Mouse (Mus musculus) CD4-positive helper T cell, adult 2 months (primary cell): ENCODE data around the gene Negr1.

ENCODE experiments used
- DNase-seq: peaks from one replicate; pipeline ENCODE4 v3.0.0-alpha.2; 2012; ENCODE audit warnings: low read depth, missing footprints, low spot score

The Negr1 gene

GRCm38 (mm10) chr3:156796061-156796691 is 234.6 kb downstream of the Negr1 start:
- DNase-seq, result no peak

GRCm38 (mm10) chr3:156799228-156799627 is 237.6 kb downstream of the Negr1 start:
- DNase-seq, result no peak

DNA sequence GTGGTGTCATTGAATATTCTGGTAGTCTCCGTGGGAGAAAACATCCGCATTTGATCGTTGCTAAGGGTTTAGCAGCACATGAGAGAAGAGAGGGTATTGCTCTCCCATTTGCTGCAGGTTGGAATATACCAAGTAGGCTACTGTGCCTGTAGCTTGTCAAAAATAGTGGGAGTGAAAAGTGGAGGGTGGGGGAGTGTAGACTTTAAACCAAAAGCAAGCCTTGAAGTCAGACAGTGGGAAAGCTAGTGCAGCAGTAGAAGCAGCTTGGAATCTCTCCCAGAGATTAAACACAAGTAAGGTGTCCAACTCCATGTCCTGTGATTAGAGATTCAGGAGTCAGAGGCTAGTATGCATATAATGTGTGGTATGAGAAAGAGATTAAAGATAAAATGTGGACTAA is 248.2 kb downstream of the Negr1 start:
- no peak for DNase-seq

- no peak for DNase-seq
Measured at GRCm38 (mm10) chr3:156816938-156817337, 255.3 kb downstream of the Negr1 start.

- no peak for DNase-seq
Measured at GRCm38 (mm10) chr3:156817452-156817851, 255.9 kb downstream of the Negr1 start.

DNA sequence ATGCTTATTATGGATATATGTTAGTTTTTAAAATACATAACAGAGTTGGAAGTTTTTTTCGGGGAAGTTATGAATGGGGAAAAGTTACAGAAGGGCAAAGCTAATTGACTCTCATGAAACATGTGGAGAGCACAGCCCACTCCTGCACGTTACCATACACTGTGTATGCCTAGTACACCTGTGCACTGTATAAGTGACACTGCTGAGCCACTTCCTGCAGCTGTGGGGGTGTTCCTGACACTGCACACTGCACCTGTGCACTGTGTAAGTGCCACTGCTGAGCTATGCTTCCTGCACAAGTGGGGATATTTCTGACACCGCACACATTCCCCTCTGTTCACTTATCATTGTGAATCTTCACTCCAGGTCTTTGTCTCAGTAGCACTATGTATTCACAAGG is 261.4 kb downstream of the Negr1 start:
- no peak for DNase-seq

DNA sequence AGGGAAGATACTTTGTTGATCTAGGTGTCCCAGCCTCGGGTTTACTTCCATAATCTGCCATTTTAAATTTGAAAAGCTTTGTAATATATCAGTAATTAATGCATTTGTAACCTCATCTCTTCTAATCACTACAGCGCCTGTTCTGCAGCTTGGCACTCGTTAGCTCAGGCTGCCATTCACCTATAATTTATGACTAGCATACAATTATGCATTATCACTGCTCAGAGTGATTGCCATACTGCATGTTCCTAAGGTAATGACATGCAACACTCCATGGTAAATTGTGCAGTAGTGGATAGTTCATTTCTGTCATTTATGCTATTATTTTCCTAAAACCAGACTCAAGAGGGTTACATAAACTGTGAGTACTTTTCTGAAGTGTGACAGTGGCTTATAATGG is 272.3 kb downstream of the Negr1 start:
- DNase-seq, result no peak

GRCm38 (mm10) chr3:156838550-156838949 is 277.0 kb downstream of the Negr1 start:
- no peak for DNase-seq

GRCm38 (mm10) chr3:156848385-156848784 is 286.8 kb downstream of the Negr1 start:
- DNase-seq, result no peak

- DNase-seq, result no peak
Measured at GRCm38 (mm10) chr3:156851921-156852320, 290.3 kb downstream of the Negr1 start.

- DNase-seq, result no peak
Measured at GRCm38 (mm10) chr3:156870239-156870921, 308.8 kb downstream of the Negr1 start.

- DNase-seq, result no peak
Measured at GRCm38 (mm10) chr3:156870922-156871257, 309.3 kb downstream of the Negr1 start.

GRCm38 (mm10) chr3:156871641-156872196 is 310.1 kb downstream of the Negr1 start:
- no peak for DNase-seq

- DNase-seq, result no peak
Measured at GRCm38 (mm10) chr3:156876551-156876950, 315.0 kb downstream of the Negr1 start.

DNA sequence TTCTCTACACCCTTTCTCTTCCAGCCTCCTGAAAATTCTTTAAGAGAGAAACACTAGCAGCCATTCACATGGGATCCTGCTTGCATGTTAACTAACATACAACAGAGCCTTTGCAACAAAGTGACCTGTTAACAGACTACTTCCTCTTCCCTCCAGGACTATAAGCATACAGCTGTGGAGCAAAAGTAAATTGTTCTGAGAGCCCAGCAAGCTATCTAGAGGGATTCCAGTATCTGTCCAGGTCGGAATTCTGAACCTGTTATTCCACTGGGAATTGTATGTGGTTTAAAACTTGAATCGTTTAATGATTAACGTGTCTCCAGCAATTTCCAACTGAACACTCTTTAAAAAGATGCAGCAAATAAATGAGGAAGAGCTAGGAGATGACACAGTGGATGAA is 320.5 kb downstream of the Negr1 start:
- DNase-seq, result no peak

GRCm38 (mm10) chr3:156883873-156884272 is 322.3 kb downstream of the Negr1 start:
- DNase-seq, result no peak

- DNase-seq, result no peak
Measured at GRCm38 (mm10) chr3:156885689-156886088, 324.1 kb downstream of the Negr1 start.

DNA sequence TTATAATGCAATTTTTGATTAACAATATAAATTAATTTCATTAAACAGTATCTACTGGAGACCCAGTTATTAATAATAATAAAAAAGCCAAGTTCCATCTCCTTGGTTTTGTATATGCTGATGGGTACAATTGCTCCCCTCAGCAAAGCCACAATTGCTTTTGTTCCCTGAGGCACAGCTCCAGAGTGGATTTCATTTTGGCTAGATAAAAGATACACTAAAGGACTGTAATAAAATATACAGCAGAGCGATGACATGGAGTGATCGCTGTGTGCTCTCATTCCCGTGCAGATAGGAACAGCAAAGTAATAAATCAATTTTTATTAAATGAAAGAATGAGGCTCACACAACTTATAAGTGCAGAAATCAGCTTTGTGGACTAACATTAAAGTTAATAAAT is 325.3 kb downstream of the Negr1 start:
- DNase-seq, result no peak

GRCm38 (mm10) chr3:156890986-156891385 is 329.4 kb downstream of the Negr1 start:
- no peak for DNase-seq

DNA sequence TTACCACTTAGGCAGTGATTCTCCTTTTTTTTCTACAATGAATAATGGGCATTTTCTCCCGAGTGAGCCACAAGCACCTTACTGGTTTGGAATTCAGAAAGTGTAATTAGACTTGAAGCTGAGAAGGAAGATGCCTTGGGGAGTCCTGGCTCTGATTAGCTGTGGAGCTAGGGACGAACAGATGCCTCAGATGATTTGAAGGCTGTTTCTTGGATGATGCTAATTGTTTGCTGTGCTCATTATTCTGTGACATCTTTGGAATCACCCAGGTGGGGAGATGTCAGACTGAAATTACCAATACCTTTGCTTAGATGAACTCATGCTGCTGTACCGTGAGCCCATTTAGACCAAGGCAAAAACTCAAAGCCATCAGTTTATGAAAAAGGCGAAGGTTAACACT is 333.7 kb downstream of the Negr1 start:
- DNase-seq, result no peak

DNA sequence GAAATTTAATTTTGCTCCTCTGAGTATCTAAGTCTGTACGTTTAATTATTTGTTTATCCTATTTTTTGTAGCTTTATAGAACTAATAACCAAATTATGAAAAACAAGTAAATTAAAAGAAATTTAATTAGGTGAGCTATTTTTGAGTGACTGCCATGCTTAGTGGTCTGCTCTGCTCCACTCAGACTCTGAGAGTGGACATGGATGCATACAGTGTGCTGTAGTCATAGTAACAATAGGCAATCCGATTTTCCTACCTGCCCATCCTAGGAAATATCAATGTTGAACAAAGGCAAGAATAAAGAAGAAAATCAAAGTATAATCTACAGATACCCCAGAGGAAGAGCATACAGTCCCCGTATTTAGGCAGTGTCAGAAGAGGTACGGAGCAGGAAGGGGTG is 334.5 kb downstream of the Negr1 start:
- no peak for DNase-seq

DNA sequence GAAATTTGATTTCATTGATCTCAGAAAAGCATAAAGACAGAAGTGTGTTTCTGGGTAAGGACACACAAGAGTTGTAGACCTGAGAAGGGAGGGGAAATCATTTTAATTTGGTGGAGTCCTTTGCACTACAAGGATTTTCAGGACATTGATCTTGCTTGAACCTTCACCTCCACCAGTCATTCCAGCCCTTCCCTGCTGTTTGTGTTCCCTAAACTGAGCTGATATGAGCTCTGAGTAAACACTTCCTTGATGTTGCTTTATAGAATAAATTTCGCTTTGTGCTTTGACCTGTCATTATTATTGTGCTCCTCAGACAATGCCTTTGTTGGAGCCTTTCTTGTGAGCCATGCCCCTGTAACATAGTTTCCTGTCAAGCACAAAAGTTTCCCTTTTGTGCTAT is 335.0 kb downstream of the Negr1 start:
- DNase-seq, result no peak

- no peak for DNase-seq
Measured at GRCm38 (mm10) chr3:156901140-156901539, 339.5 kb downstream of the Negr1 start.
